ENCODE assay signal across 22 mouse cellular contexts in genomic region chr9:111166612-111167011, GRCm38 (mm10). TPM values are rescaled to one million over a fixed set of nuclear protein-coding genes. Genes with fewer than 3 reads are reported as not detected.
DNase-seq lines count a peak whose midpoint lies in the region; ATAC-seq lines count a peak whose summit lies in the region.
"Had no signal": no experiment of that assay in that cellular context is flagged by ENCODE, and none has a peak within 500 bp of the region (broad histone marks: within the 10 kb centered on the region; RNA-seq: fewer than 3 reads in every experiment).

No protein-coding gene starts in this region.

- H3K4me2 ChIP-seq in embryonic facial prominence, embryonic 13.5 days, result no peak overlapping the region
- H3K4me2 ChIP-seq in heart, embryonic 15.5 days, result no peak overlapping the region
- H3K4me2 ChIP-seq in liver, embryonic 11.5 days, result no peak overlapping the region
- no peak overlapping the region for H3K4me2 ChIP-seq in liver, embryonic 12.5 days
- H3K4me2 ChIP-seq: intestine, embryonic 15.5 days; liver, embryonic 15.5 days; midbrain, embryonic 13.5 days had no signal

- no peaks in the 10 kb centered on the region for H3K9me3 ChIP-seq in embryonic facial prominence, embryonic 13.5 days
- H3K9me3 ChIP-seq in embryonic facial prominence, embryonic 10.5 days, result no peaks in the 10 kb centered on the region
- no peaks in the 10 kb centered on the region for H3K9me3 ChIP-seq in heart, embryonic 15.5 days (replicated peaks)
- no peaks in the 10 kb centered on the region for H3K9me3 ChIP-seq in heart, embryonic 10.5 days
- H3K9me3 ChIP-seq in liver, embryonic 11.5 days (ENCODE audit: control insufficient read depth, low read length), result no peaks in the 10 kb centered on the region
- H3K9me3 ChIP-seq in liver, embryonic 12.5 days (replicated peaks), result no peaks in the 10 kb centered on the region
- H3K9me3 ChIP-seq: intestine, embryonic 15.5 days; liver, embryonic 15.5 days; midbrain, embryonic 13.5 days had no signal

- H3K4me1 ChIP-seq in embryonic facial prominence, embryonic 13.5 days, result peaks cover 11% of the 10 kb centered on the region; the same call in 1 of the 2 replicates
- peaks cover 11% of the 10 kb centered on the region; the same call in 1 of the 2 replicates for H3K4me1 ChIP-seq in embryonic facial prominence, embryonic 10.5 days
- peaks cover 12% of the 10 kb centered on the region for H3K4me1 ChIP-seq in heart, embryonic 15.5 days (replicated peaks)
- H3K4me1 ChIP-seq in heart, embryonic 10.5 days, result peaks cover 14% of the 10 kb centered on the region
- H3K4me1 ChIP-seq in liver, embryonic 11.5 days (replicated peaks; ENCODE audit: control insufficient read depth, insufficient read depth, low read length), result 0 out of 2 replicates have a peak, but pooled peaks cover 6% of the 10 kb centered on the region
- H3K4me1 ChIP-seq in liver, embryonic 12.5 days, result peaks cover 10% of the 10 kb centered on the region

- peaks cover 13% of the 10 kb centered on the region; the same call in 1 of the 2 replicates for H3K36me3 ChIP-seq in embryonic facial prominence, embryonic 13.5 days
- H3K36me3 ChIP-seq in embryonic facial prominence, embryonic 10.5 days (replicated peaks), result peaks cover 21% of the 10 kb centered on the region
- H3K36me3 ChIP-seq in heart, embryonic 15.5 days, result peaks cover 5% of the 10 kb centered on the region; the same call in 1 of the 2 replicates
- peaks cover 20% of the 10 kb centered on the region; the same call in 1 of the 2 replicates for H3K36me3 ChIP-seq in heart, embryonic 10.5 days
- no peaks in the 10 kb centered on the region; the same call in 1 of the 2 replicates for H3K36me3 ChIP-seq in liver, embryonic 11.5 days (ENCODE audit: control insufficient read depth, insufficient read depth, low read length)
- peaks cover 15% of the 10 kb centered on the region; the same call in 1 of the 2 replicates for H3K36me3 ChIP-seq in liver, embryonic 12.5 days
- H3K36me3 ChIP-seq: intestine, embryonic 15.5 days had no signal

- no peaks in the 10 kb centered on the region for H3K27me3 ChIP-seq in embryonic facial prominence, embryonic 13.5 days
- no peaks in the 10 kb centered on the region for H3K27me3 ChIP-seq in embryonic facial prominence, embryonic 10.5 days (replicated peaks; ENCODE audit: low read depth, poor library complexity, severe bottlenecking)
- H3K27me3 ChIP-seq in heart, embryonic 15.5 days, result no peaks in the 10 kb centered on the region
- H3K27me3 ChIP-seq in heart, embryonic 10.5 days (ENCODE audit: insufficient read depth, poor library complexity, severe bottlenecking), result no peaks in the 10 kb centered on the region
- H3K27me3 ChIP-seq in liver, embryonic 11.5 days (replicated peaks; ENCODE audit: control insufficient read depth, insufficient read depth, low read length), result no peaks in the 10 kb centered on the region
- no peaks in the 10 kb centered on the region for H3K27me3 ChIP-seq in liver, embryonic 12.5 days (replicated peaks)
- H3K27me3 ChIP-seq: intestine, embryonic 15.5 days; liver, embryonic 15.5 days; midbrain, embryonic 13.5 days had no signal

- peak overlapping the region; percentile 7; the same call in 1 of the 2 replicates for H3K27ac ChIP-seq in embryonic facial prominence, embryonic 13.5 days
- no peak overlapping the region for H3K27ac ChIP-seq in embryonic facial prominence, embryonic 10.5 days (replicated peaks)
- H3K27ac ChIP-seq in heart, embryonic 15.5 days, result peak overlapping the region; percentile 42
- no peak overlapping the region for H3K27ac ChIP-seq in heart, embryonic 10.5 days
- H3K27ac ChIP-seq in liver, embryonic 11.5 days (ENCODE audit: low read depth, low read length), result no peak overlapping the region
- H3K27ac ChIP-seq in liver, embryonic 12.5 days, result no peak overlapping the region
- H3K27ac ChIP-seq: gastrocnemius, adult 2 months; intestine, embryonic 15.5 days; layer of hippocampus, adult 2 months; liver, embryonic 15.5 days; midbrain, embryonic 13.5 days had no signal

- no peak overlapping the region for H3K4me3 ChIP-seq in embryonic facial prominence, embryonic 13.5 days
- H3K4me3 ChIP-seq in embryonic facial prominence, embryonic 10.5 days, result no peak overlapping the region
- no peak overlapping the region for H3K4me3 ChIP-seq in heart, embryonic 15.5 days
- H3K4me3 ChIP-seq in heart, embryonic 10.5 days, result no peak overlapping the region
- H3K4me3 ChIP-seq in liver, embryonic 11.5 days (ENCODE audit: low read depth, low read length), result no peak overlapping the region
- no peak overlapping the region for H3K4me3 ChIP-seq in liver, embryonic 12.5 days
- H3K4me3 ChIP-seq: gastrocnemius, adult 2 months; intestine, embryonic 15.5 days; layer of hippocampus, adult 2 months; liver, embryonic 15.5 days; midbrain, embryonic 13.5 days had no signal

- DNase-seq in embryonic facial prominence, embryonic 10.5 days (ENCODE audit: low spot score), result no peak
- no peak for DNase-seq in heart, embryonic 10.5 days (ENCODE audit: low spot score)
- DNase-seq in liver, embryonic 11.5 days (ENCODE audit: low spot score), result no peak
- DNase-seq in kidney, adult 9 months, result no peak
- DNase-seq: adrenal gland, postnatal 25 days; cerebellum, adult 11 months; cerebellum, adult 9-11 months; gastrocnemius, adult 2 months; kidney, postnatal 25 days; layer of hippocampus, postnatal 36 days; right cerebral cortex, postnatal 25 days; spleen, adult 18-20 months had no signal

- H3K9ac ChIP-seq in embryonic facial prominence, embryonic 13.5 days, result no peak overlapping the region
- no peak overlapping the region for H3K9ac ChIP-seq in heart, embryonic 15.5 days
- H3K9ac ChIP-seq in liver, embryonic 11.5 days (ENCODE audit: low read depth, low read length), result no peak overlapping the region
- no peak overlapping the region for H3K9ac ChIP-seq in liver, embryonic 12.5 days
- H3K9ac ChIP-seq: intestine, embryonic 15.5 days; liver, embryonic 15.5 days; midbrain, embryonic 13.5 days had no signal

- 65% methylated on average over 4 of the region's 4 CpGs for WGBS in embryonic facial prominence, embryonic 13.5 days
- 72% methylated on average over 4 of the region's 4 CpGs for WGBS in embryonic facial prominence, embryonic 10.5 days
- WGBS in heart, embryonic 15.5 days, result 37% methylated on average over 4 of the region's 4 CpGs
- WGBS in heart, embryonic 10.5 days, result 28% methylated on average over 4 of the region's 4 CpGs
- WGBS in liver, embryonic 11.5 days, result 46% methylated on average over 4 of the region's 4 CpGs
- WGBS in liver, embryonic 12.5 days (ENCODE audit: insufficient replicate concordance), result 41% methylated on average over 4 of the region's 4 CpGs

- ATAC-seq in embryonic facial prominence, embryonic 13.5 days (ENCODE audit: insufficient number of reproducible peaks, insufficient read depth, low FRiP score, low TSS enrichment, low read depth), result no peak
- ATAC-seq in heart, embryonic 15.5 days (replicated peaks; ENCODE audit: insufficient number of reproducible peaks, insufficient read depth, low FRiP score, low read depth), result no peak
- 0 out of 2 replicates have a peak, but pooled peaks have one; percentile 41 for ATAC-seq in liver, embryonic 11.5 days (replicated peaks; ENCODE audit: low FRiP score)
- ATAC-seq in liver, embryonic 12.5 days, result no peak
- ATAC-seq in megakaryocyte-erythroid progenitor cell, adult 5-6 weeks (replicated peaks; ENCODE audit: low FRiP score, low TSS enrichment, poor library complexity, severe bottlenecking), result peak; percentile 55; the same call in 1 of the 2 replicates
- ATAC-seq: hindbrain, embryonic 16.5 days; intestine, embryonic 15.5 days; lung, postnatal 0 days; midbrain, embryonic 13.5 days had no signal

RNA-seq across cellular contexts. Expression of gene Lrrfip2, which starts 49.2 kb away (rescaled TPM):
- 41.7 and 47.3 TPM in 2 replicates for polyA plus RNA-seq in embryonic facial prominence, embryonic 13.5 days (2015; fragmentation: Nextera tagmentation; extraction: Ambion mirVana)
- 38.6 and 39.4 TPM in 2 replicates for polyA plus RNA-seq in embryonic facial prominence, embryonic 10.5 days (2016; fragmentation: Nextera tagmentation; extraction: Ambion mirVana)
- polyA plus RNA-seq in heart, embryonic 15.5 days (2015; fragmentation: Nextera tagmentation; extraction: Ambion mirVana), result 64.2 and 64.9 TPM in 2 replicates
- 50.9 and 51.3 TPM in 2 replicates for polyA plus RNA-seq in heart, embryonic 10.5 days (2016; fragmentation: Nextera tagmentation; extraction: Ambion mirVana)
- polyA plus RNA-seq in liver, embryonic 11.5 days (2014; fragmentation: Nextera tagmentation; extraction: Ambion mirVana), result 40.0 and 40.3 TPM in 2 replicates
- polyA plus RNA-seq in liver, embryonic 12.5 days (2016; fragmentation: Nextera tagmentation; extraction: Ambion mirVana), result 29.5 and 30.6 TPM in 2 replicates
- total RNA-seq in megakaryocyte-erythroid progenitor cell, adult 5-6 weeks (2014; fragmentation: Nextera tagmentation), result 15.9 and 31.8 TPM in 2 replicates
- total RNA-seq in megakaryocyte-erythroid progenitor cell, adult 5-6 weeks (2017), result 54.7 and 56.0 TPM in 2 replicates

Comparison
In these comparisons a context has a peak if more than half of its experiments do, and no peak if none do; other contexts are left out.
1. ATAC-seq: peak in liver, embryonic 11.5 days (single experiment) and megakaryocyte-erythroid progenitor cell, adult 5-6 weeks (single experiment); none in embryonic facial prominence, embryonic 13.5 days (single experiment), heart, embryonic 15.5 days (single experiment) and liver, embryonic 12.5 days (single experiment).
2. H3K27ac ChIP-seq: peak in embryonic facial prominence, embryonic 13.5 days (single experiment) and heart, embryonic 15.5 days (single experiment); none in embryonic facial prominence, embryonic 10.5 days (single experiment), heart, embryonic 10.5 days (single experiment), liver, embryonic 11.5 days (single experiment) and liver, embryonic 12.5 days (single experiment).